Mouse (Mus musculus) cerebellum, adult 2 months (tissue): ENCODE measurements at regions not wholly inside any gene's neighbourhood (a gene's known extent, or its start where the extent isn't known, plus 50 kb on each side); places are given as distances from the start of the nearest gene placed in this dataset.

Source experiments
- CTCF ChIP-seq: fragments of 200-500 bp; IDR thresholded peaks from 2 replicates; pipeline ENCODE4 v1.5.1; 2011; ENCODE audit warnings: low read depth, mild to moderate bottlenecking, control low read depth, low read length, moderate library complexity, borderline replicate concordance; ENCODE audit not compliant: insufficient read depth
- POLR2A ChIP-seq: fragments of 200-500 bp; IDR thresholded peaks from 2 replicates; pipeline ENCODE4 v1.6.1; 2011; ENCODE audit warnings: low read length, control low read depth, borderline replicate concordance; ENCODE audit not compliant: insufficient read depth

GRCm38 (mm10) chr3:66646251-66646650, 334.9 kb upstream of the Rsrc1 start:
- no peak for TF ChIP-seq POLR2A
- TF ChIP-seq CTCF = no peak
